Mouse (Mus musculus): Measurements from ENCODE around the gene Kmt2a. TPM values are rescaled to one million over a fixed set of nuclear protein-coding genes. Genes with fewer than 3 reads are reported as not detected.

The Kmt2a gene
- polyA plus RNA-seq, 1 experiment from 2014 or later: 9.8 TPM

DNA sequence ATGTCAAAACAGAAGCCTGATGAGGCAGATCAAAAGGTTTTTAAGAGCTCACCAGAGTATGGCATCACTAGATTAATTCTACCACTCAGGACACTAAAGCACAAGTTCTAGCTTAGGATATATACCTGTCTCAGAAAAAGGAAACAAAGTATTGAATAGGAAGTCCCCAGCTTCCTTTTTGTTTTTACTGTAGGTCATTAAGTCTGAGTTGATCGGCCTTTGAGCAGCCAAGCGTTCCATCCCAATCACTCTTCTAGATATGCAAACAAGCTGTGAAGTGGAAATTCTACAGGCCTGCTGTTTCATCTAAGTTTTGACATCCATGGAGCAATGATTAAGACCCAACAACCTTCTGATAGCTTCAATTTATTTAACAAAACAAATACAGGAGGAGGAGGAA lies 120.2 kb downstream of the Kmt2a start:
- H3K9me3 ChIP-seq (replicated peaks; ENCODE audit: control insufficient read depth, low read length): no peaks in the 10 kb centered on the region
- H3K4me2 ChIP-seq (ENCODE audit: low read depth, low read length): no peak overlapping the region
- H3K9ac ChIP-seq (replicated peaks; ENCODE audit: low read length): no peak overlapping the region
- H3K4me3 ChIP-seq (ENCODE audit: low read depth, low read length): no peak overlapping the region
- peaks cover 3% of the 10 kb centered on the region; the same call in 1 of the 2 replicates for H3K36me3 ChIP-seq (replicated peaks; ENCODE audit: control insufficient read depth, insufficient read depth, low read depth, low read length)
- no peak for ATAC-seq (replicated peaks; ENCODE audit: insufficient number of reproducible peaks, low FRiP score, low TSS enrichment, low read depth)
- WGBS: 87% methylated on average over 2 of the region's 2 CpGs
- no peak for DNase-seq (ENCODE audit: low spot score)
- no peak overlapping the region for H3K27ac ChIP-seq (replicated peaks; ENCODE audit: low read depth, low read length)
- no peaks in the 10 kb centered on the region for H3K27me3 ChIP-seq (ENCODE audit: control insufficient read depth, insufficient read depth, low read length)
- H3K4me1 ChIP-seq (ENCODE audit: control insufficient read depth, insufficient read depth, low read length): no peaks in the 10 kb centered on the region

Other genes starting within 250 kb of the Kmt2a start
- not detected in 2 replicates for gene Treh, start 208.1 kb downstream of the Kmt2a start, polyA plus RNA-seq (2014; fragmentation: Nextera tagmentation; extraction: Ambion mirVana)
- gene Phldb1, start 146.1 kb downstream of the Kmt2a start, polyA plus RNA-seq (2014; fragmentation: Nextera tagmentation; extraction: Ambion mirVana): 27.8 and 30.0 TPM in 2 replicates
- gene Arcn1, start 113.5 kb downstream of the Kmt2a start, polyA plus RNA-seq (2014; fragmentation: Nextera tagmentation; extraction: Ambion mirVana): 208 and 223 TPM in 2 replicates
- gene Ift46, start 113.4 kb downstream of the Kmt2a start, polyA plus RNA-seq (2014; fragmentation: Nextera tagmentation; extraction: Ambion mirVana): 142 and 152 TPM in 2 replicates
- 1.2 and 1.4 TPM in 2 replicates for gene Tmem25, start 82.0 kb downstream of the Kmt2a start, polyA plus RNA-seq (2014; fragmentation: Nextera tagmentation; extraction: Ambion mirVana)
- gene Ttc36, start 78.2 kb downstream of the Kmt2a start, polyA plus RNA-seq (2014; fragmentation: Nextera tagmentation; extraction: Ambion mirVana): not detected in 2 replicates
- 572 and 583 TPM in 2 replicates for gene Atp5l, start 39.4 kb upstream of the Kmt2a start, polyA plus RNA-seq (2014; fragmentation: Nextera tagmentation; extraction: Ambion mirVana)
- 31.3 and 34.3 TPM in 2 replicates for gene Ube4a, start 84.3 kb upstream of the Kmt2a start, polyA plus RNA-seq (2014; fragmentation: Nextera tagmentation; extraction: Ambion mirVana)
- gene Cd3g, start 99.1 kb upstream of the Kmt2a start, polyA plus RNA-seq (2014; fragmentation: Nextera tagmentation; extraction: Ambion mirVana): not detected in 2 replicates
- gene Cd3d, start 100.5 kb upstream of the Kmt2a start, polyA plus RNA-seq (2014; fragmentation: Nextera tagmentation; extraction: Ambion mirVana): not detected in 2 replicates
- gene Cd3e, start 128.3 kb upstream of the Kmt2a start, polyA plus RNA-seq (2014; fragmentation: Nextera tagmentation; extraction: Ambion mirVana): not detected in 2 replicates
- gene Mpzl2, start 158.5 kb upstream of the Kmt2a start, polyA plus RNA-seq (2014; fragmentation: Nextera tagmentation; extraction: Ambion mirVana): 8.8 and 9.2 TPM in 2 replicates
- 2.0 and 2.3 TPM in 2 replicates for gene Mpzl3, start 173.9 kb upstream of the Kmt2a start, polyA plus RNA-seq (2014; fragmentation: Nextera tagmentation; extraction: Ambion mirVana)
- gene Jaml, start 197.9 kb upstream of the Kmt2a start, polyA plus RNA-seq (2014; fragmentation: Nextera tagmentation; extraction: Ambion mirVana): 0.49 and 0.50 TPM in 2 replicates
- 4.1 and 4.9 TPM in 2 replicates for gene Scn2b, start 236.5 kb upstream of the Kmt2a start, polyA plus RNA-seq (2014; fragmentation: Nextera tagmentation; extraction: Ambion mirVana)